Mouse (Mus musculus) B cell, adult (primary cell): ENCODE results near the gene Esp24. TPM values are rescaled to one million over a fixed set of nuclear protein-coding genes. Genes with fewer than 3 reads are reported as not detected.

Experiments used
- total RNA-seq: library from RNA; stranded (reverse); gene quantifications from 4 replicates; pipeline ENCODE4 v1.2.4, GENCODE M21; 2023; ENCODE audit not compliant: inconsistent age

Esp24 gene
- total RNA-seq = not detected in 4 replicates

GRCm38 (mm10) chr17:39036395-39036794, at the start of gene Esp24:
Gene Esp24, plus strand, starts transcription at chr17:39036695.

GRCm38 (mm10) chr17:39043241-39043640, 6.7 kb downstream of the Esp24 start, which contains the start of gene Gm21903:
Gene Gm21903, minus strand, starts transcription at chr17:39043341.

GRCm38 (mm10) chr17:39076937-39077336, 40.4 kb downstream of the Esp24 start, which contains the start of gene Esp23:
Gene Esp23, minus strand, starts transcription at chr17:39077037.

Other genes starting within 250 kb of the Esp24 start
- not detected in 4 replicates for gene Gm21903, start 6.6 kb downstream of the Esp24 start, total RNA-seq
- gene Esp23, start 40.3 kb downstream of the Esp24 start, total RNA-seq = not detected in 4 replicates
- not detected in 4 replicates for gene Esp22, start 58.6 kb downstream of the Esp24 start, total RNA-seq